Mouse (Mus musculus) activated CD4-positive, CD25-positive, alpha-beta regulatory T cell, adult 4 months (primary cell): ENCODE results near the gene Hes2. TPM values are rescaled to one million over a fixed set of nuclear protein-coding genes. Genes with fewer than 3 reads are reported as not detected.

ENCODE experiments used
- ATAC-seq: one replicate; pipeline ENCODE4 v1.8.0; 2017
- polyA plus RNA-seq, 2 experiments: library from polyadenylated mRNA; unstranded; fragments of 100-300 nt; shearing (Covaris generic); gene quantifications; one replicate each; pipeline ENCODE4 v1.2.1; 2017

Hes2 gene
- not detected for polyA plus RNA-seq

DNA sequence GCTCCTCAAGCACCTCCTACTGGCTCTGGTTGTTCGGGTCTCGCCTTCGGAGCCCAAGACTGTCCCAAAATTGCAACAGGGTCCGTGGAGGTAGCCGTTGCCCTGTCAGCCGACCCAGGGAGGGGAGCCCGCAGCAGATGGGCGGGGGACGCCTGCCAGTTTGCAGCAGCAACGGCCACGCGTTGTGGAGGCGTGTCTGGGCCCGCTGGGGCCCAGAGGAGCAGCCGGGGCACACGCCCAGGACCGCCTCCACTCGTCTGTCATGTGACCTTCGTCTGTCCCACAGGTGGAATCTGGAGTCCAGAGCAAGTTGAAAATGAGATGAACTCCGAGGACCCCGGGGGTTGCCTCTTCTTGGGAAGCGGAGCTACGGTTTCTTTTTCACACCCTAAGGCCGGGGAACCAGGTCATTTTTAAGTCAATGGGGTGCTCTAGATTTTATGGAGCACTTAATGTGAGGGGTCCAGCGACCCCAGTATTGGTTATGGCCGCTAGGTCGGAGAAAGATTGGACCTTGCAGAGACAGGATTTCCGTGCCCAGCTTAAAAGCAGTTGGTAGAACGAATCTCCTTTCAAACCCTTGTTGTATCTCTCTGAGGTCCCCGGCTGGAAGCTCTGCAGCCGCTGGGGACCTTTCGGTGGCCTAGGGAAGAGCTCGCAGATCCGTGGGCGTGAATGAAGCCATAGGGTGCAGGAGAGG is at the start of gene Hes2:
Gene Hes2, plus strand, starts transcription at position 283 of the 700 bp plus-strand sequence.
- ATAC-seq, result no peak

GRCm38 (mm10) chr4:152109509-152109908 is 49.2 kb upstream of the Hes2 start:
- no peak for ATAC-seq

GRCm38 (mm10) chr4:152110689-152111088 is 48.0 kb upstream of the Hes2 start:
- ATAC-seq, result no peak

GRCm38 (mm10) chr4:152112329-152112728 is 46.3 kb upstream of the Hes2 start:
- no peak for ATAC-seq

- ATAC-seq, result no peak
Observed at GRCm38 (mm10) chr4:152114080-152114479, 44.6 kb upstream of the Hes2 start.

- ATAC-seq, result peak; percentile 44
Observed at GRCm38 (mm10) chr4:152115921-152116612, 42.6 kb upstream of the Hes2 start, which contains the start of gene Tnfrsf25. Gene Tnfrsf25, plus strand, starts transcription at chr4:152115934.

DNA sequence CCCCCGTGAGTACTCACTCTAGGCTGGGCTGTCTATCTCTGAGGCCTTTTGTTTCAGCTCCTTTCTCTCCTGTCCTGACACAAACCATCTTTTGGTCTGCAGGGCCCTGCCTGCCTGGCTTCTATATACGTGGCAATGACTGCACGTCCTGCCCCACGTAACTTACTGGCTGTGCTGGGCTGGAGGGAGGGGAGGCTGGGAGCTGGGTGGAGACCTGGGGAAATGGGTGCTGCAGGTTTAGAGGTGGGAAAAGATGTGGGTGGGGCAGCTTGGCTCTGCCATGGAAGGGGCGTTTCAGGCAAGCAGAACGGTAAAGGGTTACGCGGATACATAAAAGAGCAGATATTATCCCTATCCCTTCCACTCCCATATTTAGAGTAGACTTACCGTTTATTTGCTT is 41.1 kb upstream of the Hes2 start:
- ATAC-seq, result no peak

DNA sequence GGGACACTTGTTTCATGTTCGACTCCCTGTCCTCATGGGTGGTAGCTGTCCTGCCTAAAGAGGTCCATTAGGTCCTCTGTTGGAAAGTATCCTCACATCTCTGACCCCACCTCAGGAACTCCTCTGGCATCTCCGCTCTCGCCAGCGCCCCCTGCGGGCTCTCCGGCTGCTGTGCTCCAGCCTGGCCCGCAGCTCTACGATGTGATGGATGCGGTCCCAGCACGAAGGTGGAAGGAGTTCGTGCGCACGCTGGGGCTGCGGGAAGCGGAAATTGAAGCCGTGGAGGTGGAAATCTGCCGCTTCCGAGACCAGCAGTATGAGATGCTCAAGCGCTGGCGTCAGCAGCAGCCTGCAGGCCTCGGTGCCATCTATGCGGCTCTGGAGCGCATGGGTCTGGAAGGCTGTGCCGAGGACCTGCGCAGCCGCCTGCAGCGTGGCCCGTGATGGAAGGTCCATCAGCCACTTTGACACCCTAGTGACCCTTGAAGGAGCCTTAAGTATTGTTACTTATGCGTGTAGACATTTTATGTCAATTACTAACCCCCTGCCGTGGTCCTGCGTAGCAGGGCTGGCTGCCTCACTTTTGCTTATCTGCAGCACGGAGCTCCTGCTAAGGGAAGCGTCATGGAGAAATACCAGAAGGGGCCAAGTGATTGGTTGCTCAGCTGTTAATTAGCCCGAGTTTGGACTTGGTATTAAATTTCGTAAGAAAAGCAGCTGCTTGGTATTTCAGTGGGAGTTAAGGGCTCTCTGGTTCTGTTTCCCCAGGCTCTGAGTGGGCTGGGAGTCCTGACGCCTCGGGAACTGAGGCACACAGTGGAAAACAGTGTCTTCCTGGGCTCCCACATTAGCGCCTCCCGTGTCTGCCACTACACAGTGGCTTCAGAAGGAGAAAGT is 39.0 kb upstream of the Hes2 start:
- no peak for ATAC-seq

DNA sequence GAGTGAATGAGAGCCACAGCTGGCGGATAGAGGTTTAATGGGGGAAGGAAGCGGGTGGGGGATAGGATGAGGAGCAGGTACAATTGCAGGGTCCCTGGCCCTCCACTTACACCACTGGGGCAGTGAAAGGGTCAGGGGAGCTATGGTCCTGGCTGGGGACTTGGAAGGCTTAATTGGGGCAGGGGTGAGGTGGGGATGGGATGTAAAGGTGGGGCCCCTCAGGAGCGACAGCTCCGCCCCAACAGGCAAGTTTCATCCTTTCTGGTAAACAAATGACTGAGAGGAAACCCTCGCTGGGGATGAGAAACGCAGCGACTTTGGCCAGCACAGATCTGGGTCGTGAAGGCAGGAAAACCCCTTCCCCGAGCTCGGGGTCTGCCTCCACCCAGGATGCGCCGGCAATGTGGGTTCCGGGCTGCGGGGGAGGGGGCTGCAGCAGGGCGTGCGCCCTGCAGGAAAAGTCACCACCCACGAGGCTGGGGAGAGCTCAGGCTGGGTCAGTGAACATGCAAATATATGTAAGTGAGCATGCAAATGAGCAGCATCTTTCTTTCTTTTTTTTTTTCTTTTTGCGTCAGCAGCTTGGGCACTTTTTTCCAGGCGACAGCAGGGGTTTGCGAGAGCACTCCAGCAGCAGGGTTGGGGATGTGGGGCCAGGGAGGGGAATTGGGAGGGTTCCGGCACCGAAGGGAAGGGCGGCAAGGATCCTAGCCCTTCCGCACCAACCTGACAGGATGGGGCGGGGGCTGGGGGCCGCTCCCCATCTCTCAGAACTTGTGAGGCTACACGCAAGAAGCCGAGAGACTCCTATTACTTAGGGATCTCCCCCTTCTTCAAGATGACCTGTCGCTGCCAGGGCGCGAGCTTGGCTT is 38.1 kb upstream of the Hes2 start:
- peak; percentile 67 for ATAC-seq

GRCm38 (mm10) chr4:152121183-152121505 is 37.5 kb upstream of the Hes2 start:
- ATAC-seq, result no peak

GRCm38 (mm10) chr4:152124361-152124961 is 34.2 kb upstream of the Hes2 start:
- no peak for ATAC-seq

GRCm38 (mm10) chr4:152125161-152126025 is 33.3 kb upstream of the Hes2 start:
- peak; percentile 28 for ATAC-seq

- ATAC-seq, result no peak
Observed at GRCm38 (mm10) chr4:152126026-152126920, 32.4 kb upstream of the Hes2 start.

DNA sequence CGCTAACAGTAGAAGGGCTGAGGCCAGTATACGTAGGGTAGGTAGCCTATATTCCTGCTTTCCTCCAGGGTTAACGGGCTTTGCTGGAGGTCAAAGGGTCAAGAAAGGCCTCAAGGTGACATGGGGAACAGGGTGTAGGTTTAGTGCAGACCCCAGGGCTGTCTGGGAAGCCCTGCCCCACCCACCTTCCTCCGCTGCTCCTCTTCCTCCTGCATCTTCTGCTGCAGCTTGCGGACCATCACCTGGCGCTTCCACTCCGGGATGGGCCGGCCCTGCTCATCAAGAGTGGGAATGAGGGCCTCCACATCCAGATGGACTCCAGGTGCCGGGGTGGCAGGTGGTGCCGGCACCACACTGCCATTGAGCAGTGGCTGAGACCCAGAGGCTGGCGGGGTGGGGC is 30.8 kb upstream of the Hes2 start:
- ATAC-seq, result no peak

DNA sequence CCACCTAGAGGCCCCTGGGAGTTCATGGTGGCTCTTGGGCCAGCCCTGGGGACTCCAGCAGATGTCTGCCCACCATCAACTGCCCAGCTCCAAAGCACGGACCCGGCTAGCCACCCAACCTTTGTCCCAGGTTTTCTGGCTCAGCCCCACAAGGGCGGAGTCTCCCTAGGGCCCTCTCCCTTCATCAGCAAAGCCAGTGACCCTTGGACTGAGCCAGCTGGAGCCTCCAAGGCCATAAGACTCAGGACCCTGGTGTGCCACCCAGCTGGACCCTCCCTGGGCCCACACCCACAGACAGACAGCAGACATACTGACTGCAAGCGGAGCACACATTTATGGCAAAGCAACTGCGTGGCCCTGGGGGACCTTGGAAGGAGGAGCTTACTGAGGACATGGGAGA is 29.9 kb upstream of the Hes2 start:
- ATAC-seq, result no peak

DNA sequence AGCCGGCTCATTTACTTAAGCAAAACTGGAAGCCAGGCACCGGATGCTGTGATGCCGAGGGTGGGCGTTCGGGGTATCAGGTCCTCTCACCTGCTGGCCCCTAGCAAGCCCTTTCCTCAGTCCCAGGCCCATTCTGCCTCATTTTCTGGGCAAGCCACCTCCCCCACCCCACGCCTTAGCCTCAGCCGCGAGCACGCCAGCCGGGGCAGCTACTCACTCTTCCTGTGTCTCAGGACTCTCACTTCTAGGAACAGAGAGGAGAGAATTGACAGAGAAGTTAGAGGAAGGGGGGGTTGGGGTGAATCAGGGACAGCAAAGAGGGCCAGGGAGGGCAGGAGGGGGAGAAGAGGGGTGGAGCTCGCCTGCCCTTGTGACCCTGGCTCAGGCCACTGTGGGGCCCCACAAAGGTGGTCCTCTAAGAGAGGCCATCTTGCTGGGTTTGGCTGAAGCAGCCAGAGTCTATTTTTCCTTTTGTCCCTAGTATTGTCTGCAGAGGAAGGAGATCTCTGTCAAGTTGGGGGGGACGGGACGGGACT is 29.2 kb upstream of the Hes2 start:
- no peak for ATAC-seq

GRCm38 (mm10) chr4:152130771-152131653 is 27.7 kb upstream of the Hes2 start:
- ATAC-seq, result peak; percentile 48
